Mouse (Mus musculus) stomach, embryonic 16.5 days (tissue): Measurements from ENCODE around the gene Bcr. TPM values are rescaled to one million over a fixed set of nuclear protein-coding genes. Genes with fewer than 3 reads are reported as not detected.

Experiments used
- polyA plus RNA-seq: library from polyadenylated mRNA; unstranded; fragments of >200 nt; fragmentation: Nextera tagmentation; extraction: Ambion mirVana; gene quantifications from 2 replicates; pipeline ENCODE4 v1.2.1, GENCODE M21; 2015

The Bcr gene
- polyA plus RNA-seq, 1 experiment from 2014 or later = 8.8 TPM

Other genes starting within 250 kb of the Bcr start
- 3.4 and 4.6 TPM in 2 replicates for gene Gnaz, start 93.4 kb upstream of the Bcr start, polyA plus RNA-seq
- gene Rsph14, start 28.0 kb upstream of the Bcr start, polyA plus RNA-seq = not detected in 2 replicates
- gene Rab36, start 23.5 kb upstream of the Bcr start, polyA plus RNA-seq = 7.3 and 8.2 TPM in 2 replicates
- gene Specc1l, start 151.5 kb downstream of the Bcr start, polyA plus RNA-seq = 27.6 and 29.5 TPM in 2 replicates